Mouse (Mus musculus) embryo, embryonic 10 days (tissue): ENCODE data around the gene Hist1h3c.

Experiments
- DNase-seq: peaks from one replicate; pipeline ENCODE4 v3.0.0-alpha.2; 2015; ENCODE audit warnings: low spot score

The Hist1h3c gene

DNA sequence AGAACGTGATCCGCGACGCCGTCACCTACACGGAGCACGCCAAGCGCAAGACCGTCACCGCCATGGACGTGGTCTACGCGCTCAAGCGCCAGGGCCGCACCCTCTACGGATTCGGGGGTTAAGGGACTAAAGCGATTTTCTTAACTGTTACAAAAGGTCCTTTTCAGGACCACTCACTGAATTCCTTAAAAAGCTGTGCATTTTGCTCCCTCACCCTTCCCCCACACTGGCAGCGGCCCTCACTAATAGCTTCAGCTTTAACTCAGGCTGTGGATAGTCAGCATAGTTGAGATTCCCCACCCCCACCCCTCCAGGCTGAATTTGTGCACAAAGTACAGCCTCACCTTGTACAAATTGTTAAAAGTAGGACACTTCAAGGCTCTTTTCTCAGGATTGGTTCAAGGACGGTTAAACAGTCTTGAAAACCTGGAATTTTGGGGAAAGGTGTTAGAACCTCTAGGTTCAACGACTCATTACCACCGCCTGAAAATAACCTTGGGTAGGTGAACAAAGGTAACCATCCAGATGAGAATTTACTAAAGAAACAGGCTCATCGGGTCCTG, 11.9 kb upstream of the Hist1h3c start:
- peak; percentile 76 for DNase-seq

DNA sequence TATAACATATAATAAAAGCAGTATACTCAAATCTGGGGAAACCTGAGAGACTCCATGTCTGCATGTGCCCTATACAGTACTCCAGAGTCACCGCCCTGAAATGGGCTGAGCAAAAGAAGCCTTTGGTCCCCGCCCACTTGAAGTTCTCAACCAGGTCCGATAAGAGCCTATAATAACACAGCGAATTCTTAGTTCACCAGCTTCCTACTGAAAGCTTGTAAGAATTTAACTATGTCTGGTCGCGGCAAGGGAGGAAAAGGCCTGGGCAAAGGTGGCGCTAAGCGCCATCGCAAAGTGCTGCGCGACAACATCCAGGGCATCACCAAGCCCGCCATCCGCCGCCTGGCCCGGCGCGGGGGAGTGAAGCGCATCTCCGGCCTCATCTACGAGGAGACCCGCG, 11.4 kb upstream of the Hist1h3c start, which contains the start of gene Hist1h4b:
Hist1h4b (plus strand) TSS at position 224 of the 400 bp plus-strand sequence.
- DNase-seq: peak; percentile 94

DNA sequence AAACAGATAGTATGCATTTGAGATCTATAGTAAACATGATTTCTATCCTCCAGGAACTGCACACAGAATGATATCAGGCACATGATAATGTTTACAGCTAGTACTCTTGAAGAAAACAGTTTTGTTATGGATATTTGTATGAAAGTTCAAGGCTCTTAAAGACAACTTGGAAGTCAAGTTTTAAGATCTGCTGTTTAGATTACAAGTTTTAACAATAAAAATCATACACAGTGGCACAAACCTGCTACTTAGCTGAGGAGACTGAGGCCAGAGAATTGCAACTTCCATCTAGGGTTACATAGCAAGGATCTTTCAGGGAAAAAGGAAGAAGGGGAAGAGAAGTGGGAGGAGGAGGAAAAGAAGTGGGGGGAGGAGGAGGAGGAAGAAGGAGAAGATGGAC, 9.6 kb upstream of the Hist1h3c start:
- DNase-seq: no peak

DNA sequence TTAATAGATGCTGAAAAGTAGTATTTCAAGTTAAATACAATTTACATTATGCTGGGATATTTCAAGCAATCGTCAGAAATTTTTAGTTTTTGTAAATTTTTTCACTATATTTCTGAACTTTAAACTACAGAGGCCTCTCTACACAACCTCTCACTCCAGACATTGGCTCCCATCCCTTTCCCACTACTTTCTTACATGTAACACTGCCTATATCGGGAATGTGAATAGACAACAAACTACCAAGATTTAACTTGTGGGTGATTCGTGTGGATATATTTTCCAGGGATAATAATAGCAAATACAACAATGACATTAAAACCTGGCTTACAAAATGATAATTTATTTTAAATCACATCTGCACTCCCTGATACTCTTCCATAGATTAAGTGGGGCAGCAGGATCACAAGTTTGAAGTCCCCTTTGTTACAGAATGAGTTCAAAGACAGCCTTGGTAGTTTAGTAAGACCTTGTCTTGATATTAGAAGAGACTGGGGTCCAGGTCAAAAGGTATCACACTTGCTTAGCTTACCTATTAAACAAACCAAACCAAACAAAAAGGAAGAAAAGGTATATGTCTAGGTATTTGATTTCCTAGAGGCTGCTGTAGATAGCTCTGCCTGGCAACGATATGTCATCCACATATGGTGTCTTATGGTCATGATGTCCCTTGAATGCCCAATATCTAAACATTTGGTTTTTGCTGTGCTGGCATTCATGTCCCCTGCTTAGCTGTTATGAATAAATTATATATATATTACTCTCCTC, 8.1 kb upstream of the Hist1h3c start:
- DNase-seq: no peak

DNA sequence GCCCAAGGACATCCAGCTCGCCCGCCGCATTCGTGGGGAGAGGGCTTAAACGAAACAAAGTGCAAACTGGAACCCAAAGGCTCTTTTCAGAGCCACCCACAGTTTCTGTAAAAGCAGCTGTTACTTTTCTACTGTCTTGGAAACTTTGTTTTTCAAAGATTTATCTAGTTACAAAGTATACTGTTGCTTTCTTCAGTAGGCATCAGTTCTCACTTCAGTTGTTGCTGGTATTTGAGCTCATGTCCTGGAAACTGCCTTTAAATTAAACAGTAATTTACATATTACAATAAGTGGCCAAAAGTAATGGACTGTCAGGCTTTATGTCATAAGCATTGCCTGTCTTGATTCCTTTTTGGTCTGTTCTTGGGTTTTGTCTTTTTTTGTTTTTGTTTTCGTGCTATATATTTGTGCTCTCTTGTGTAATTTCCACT, 7.4 kb upstream of the Hist1h3c start:
- peak; percentile 42 for DNase-seq

DNA sequence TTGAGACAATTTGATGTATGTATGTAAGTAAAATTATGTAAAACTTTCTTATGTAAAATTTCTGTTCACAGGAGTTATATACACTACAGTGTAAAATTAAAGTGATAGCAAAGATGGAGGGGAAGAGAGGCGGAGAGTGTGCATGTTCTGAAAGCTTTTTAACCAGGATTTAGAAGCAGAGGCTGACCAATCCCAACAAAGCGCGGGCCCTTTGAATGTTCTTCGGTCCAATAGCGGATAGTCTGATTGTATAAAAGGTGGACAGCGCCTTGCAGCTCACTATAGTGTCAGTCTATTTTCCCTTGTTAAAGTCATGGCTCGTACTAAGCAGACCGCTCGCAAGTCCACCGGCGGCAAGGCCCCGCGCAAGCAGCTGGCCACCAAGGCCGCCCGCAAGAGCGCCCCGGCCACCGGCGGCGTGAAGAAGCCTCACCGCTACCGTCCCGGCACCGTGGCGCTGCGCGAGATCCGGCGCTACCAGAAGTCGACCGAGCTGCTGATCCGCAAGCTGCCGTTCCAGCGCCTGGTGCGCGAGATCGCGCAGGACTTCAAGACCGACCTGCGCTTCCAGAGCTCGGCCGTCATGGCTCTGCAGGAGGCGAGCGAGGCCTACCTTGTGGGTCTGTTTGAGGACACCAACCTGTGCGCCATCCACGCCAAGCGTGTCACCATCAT, 6.8 kb upstream of the Hist1h3c start, which contains the start of gene Hist1h3b:
Hist1h3b (plus strand) TSS at position 201 of the 675 bp plus-strand sequence.
- DNase-seq: peak; percentile 97

DNA sequence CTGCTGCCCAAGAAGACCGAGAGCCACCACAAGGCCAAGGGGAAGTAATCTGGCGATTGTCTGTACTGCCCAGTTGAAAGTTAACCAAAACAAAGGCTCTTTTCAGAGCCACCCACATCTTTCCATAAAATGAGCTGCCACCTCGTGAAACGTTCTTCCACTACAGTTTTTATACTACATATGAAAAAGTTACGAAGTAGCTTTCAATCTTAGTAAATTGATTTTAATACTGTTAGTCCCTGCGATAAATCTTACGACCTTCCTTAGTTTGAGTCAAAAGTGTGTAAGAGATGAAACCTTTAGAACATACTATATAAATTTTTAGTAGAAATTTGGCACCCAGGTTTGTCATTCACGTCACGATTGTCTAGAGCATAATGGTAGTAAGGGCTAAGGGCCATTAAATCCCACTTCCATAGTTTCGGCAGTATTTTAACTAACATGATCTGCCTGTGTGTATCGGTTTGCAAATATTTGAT, 6.1 kb upstream of the Hist1h3c start:
- peak; percentile 66 for DNase-seq

DNA sequence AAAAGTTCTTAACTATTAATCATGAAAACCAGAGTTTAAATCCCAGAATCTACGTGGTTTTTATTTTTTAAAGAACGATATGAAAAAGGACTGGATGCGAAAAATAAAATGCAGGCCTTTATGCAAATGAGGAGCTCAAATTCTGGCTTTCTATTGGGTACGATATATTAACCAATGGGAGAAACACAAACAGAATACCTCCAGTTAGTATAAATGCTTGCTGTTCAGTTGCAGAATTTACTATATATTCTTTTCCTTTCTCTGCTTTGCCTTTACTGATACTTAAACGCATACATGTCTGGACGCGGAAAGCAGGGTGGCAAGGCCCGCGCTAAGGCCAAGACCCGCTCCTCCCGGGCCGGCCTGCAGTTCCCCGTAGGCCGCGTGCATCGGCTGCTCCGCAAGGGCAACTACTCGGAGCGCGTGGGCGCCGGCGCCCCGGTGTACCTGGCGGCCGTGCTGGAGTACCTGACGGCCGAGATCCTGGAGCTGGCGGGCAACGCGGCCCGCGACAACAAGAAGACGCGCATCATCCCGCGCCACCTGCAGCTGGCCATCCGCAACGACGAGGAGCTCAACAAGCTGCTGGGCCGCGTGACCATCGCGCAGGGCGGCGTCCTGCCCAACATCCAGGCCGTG, 5.6 kb upstream of the Hist1h3c start, which contains the start of gene Hist1h2ab:
Hist1h2ab (plus strand) TSS at position 288 of the 639 bp plus-strand sequence.
- DNase-seq: peak; percentile 80

DNA sequence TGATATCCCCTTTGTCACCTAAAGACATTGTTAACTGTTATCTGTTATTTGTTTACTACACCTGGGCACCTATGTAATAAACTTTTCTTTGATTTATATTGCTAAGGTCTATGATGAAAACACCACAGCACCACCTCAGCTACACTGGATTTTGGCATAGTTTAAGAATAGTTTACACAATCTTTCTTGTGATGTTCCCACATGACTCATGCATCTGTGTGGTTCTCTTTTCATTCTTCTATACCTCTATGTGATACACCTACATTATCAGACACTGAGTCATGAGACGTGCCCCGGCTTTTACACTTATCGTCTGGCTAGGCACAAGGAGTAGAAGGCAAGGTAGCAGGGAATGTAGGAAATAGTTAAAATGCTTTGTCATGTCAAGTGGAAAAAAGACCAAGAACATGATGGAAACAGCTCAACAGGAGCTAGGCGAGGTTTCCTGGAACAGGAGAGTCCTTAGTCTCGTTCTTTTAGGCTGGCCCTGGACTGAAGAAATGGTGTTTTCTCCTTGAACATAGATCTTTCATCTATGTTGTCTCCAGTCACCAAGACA, 4.2 kb upstream of the Hist1h3c start:
- no peak for DNase-seq

DNA sequence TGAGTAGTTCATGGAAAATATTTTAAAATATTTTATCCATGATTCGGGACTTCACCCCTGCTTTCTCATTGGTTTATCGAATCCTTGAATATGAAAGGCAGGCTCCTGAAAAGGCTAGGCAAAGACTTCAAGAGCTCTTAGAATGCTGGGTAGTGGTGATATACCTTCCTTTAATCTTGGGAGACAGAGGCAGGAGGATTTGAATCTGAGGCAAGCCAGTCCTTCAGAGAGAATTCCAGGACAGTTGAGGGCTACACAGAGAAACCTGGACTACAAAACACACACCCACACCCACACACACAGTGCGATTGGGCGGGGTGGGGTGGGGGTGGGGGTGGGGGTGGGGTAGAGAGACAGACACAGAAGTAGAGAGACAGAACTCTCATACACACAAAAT, 2.5 kb upstream of the Hist1h3c start:
- DNase-seq: peak; percentile 52

DNA sequence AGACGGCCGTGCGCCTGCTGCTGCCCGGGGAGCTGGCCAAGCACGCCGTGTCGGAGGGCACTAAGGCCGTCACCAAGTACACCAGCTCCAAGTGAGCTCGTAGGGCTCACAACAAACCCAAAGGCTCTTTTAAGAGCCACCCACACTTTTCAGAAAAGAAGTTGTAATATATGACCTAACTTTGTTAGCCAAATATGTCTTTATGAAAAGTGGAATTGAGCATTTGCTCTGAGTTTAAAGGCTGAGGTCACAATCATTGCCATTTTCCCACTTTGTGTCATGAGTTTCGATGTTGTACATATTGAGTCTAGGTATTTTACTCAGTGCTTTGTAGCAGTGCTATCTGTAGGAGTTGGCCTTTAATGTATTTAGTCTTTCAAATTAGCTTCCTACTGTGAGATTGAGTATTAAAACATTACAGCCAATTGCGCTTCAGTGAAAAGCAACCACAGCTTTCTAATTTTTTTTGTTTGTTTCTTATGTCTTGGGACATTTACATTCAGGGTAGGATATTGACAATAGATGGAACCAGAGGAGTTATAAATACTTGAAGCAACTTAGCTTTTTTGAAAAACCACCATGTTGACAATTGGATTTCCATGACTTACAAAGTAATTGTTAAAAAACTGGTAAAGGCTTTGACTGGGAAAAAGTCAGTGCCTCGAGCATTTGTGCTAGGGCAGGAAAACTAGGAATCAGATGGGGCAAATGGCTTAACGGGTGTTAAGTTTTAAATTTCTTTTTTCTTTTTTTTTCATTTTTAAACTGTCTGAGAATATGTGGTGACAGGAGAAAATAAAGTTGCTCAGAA, 1.9 kb upstream of the Hist1h3c start:
- DNase-seq: peak; percentile 60

DNA sequence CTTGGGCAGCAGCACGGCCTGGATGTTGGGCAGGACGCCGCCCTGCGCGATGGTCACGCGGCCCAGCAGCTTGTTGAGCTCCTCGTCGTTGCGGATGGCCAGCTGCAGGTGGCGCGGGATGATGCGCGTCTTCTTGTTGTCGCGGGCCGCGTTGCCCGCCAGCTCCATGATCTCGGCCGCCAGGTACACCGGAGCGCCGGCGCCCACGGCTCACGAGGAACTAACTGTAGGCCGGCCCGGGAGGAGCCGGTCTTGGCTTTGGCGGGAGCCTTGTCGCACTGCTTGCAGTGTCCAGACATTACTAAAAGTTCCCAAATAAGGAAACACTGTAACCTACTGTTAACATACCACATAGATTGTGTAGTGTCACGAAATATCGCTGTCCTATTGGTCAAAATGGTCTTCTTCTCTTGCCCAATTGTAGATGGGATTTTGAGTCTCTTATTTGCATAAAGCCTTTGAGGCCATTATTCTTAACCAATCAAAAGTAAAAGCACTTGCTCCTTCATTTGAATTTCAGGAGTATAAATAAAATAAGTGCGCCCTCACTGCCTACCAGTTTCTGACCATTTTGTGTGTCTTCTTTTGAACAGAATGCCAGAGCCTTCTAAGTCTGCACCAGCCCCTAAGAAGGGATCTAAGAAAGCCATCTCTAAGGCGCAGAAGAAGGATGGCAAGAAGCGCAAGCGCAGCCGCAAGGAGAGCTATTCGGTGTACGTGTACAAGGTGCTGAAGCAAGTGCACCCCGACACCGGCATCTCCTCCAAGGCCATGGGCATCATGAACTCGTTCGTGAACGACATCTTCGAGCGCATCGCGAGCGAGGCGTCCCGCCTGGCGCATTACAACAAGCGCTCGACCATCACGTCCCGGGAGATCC, 1.0 kb upstream of the Hist1h3c start, which contains the start of gene Hist1h2bb:
Hist1h2bb (plus strand) TSS at position 534 of the 880 bp plus-strand sequence.
- peak; percentile 91 for DNase-seq

DNA sequence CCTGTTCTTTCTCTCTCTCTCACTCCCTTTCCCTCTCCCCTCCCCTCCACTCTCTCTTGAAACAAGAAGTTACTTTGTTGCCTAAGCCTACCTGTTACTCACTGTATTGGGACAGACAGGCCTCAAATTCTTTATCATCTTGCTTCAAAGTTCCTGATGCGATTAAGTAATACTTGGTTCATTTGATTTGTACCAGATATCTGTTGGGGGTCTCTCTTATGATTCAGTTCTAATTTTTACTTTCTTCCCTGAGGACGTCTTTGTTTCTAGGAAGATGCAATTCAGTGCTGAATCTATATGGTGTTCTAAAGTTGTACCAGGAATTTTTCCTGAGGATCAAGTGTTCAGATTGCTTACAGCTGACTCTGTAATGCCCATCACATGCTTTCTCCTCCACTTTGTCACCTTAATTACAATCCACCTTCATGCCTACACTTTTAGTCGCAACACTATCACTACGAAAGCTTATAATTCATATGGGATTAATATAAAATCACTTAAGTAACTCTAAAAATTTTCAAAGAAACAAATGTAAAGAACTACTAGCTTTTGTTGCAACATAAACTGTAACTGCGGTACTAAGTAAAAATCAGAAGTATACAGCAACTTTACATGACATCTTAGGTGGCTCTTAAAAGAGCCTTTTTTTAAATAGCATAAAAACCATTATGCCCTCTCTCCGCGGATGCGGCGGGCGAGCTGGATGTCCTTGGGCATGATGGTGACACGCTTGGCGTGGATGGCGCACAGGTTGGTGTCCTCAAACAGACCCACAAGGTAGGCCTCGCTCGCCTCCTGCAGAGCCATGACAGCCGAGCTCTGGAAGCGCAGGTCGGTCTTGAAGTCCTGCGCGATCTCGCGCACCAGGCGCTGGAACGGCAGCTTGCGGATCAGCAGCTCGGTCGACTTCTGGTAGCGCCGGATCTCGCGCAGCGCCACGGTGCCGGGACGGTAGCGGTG, 701 bp downstream of the Hist1h3c start:
- peak; percentile 59 for DNase-seq

DNA sequence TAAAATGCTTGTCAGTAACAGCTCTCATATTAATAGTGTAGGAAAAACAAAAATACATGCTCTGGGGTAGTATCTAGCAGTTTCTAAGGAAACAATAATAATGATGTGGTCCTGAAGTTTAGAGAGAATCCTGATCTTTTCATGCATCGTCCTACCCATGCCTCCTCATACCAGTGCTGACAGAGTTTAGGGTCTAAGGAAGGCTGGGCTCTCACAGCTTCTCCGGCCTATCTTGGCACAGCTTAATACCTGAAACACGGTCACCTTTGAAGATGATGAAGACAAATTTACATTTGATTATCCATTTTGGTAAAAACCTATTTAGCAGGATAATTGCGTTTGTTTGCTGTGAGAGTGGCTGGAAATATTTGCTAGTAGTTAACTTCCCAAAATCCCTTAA, 1.4 kb downstream of the Hist1h3c start:
- DNase-seq: peak; percentile 65

DNA sequence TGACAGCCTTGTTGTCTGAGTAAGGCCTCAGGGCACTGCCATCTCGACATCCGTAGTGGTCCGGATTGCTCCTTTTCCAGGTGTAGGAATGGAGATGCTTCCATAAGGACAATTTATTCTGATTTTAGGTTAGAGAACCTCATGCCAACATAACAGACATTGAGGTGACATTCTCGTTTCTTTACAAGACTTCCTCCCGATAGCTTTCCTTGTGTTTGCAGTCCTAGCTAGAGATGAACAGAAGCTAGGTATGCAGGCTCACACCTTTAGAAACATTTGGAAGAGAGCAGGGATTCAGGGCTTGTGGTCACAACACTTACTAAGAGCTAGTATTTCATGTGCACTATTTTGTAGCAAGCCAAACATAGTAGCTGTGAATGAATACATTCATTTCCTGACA, 2.2 kb downstream of the Hist1h3c start:
- no peak for DNase-seq

DNA sequence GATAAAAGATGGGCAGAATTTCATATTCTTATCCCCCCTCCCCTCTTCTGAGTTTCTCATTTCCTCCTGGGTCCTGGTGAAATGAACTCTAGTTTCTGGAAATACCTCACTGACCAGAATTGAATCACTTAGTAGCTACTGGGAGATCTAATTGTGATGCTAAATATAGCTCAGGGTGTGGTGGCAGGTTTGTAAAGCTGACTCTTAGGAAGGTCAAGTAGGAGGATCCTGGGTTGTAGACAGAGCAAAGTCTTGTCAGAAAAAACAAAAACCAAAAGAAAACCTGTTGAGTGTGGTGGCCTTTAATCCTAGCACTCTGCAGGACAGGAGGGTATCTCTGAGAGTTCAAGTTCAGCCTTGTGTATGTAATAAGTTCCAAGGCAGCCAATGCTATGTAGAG, 3.4 kb downstream of the Hist1h3c start:
- DNase-seq: no peak

DNA sequence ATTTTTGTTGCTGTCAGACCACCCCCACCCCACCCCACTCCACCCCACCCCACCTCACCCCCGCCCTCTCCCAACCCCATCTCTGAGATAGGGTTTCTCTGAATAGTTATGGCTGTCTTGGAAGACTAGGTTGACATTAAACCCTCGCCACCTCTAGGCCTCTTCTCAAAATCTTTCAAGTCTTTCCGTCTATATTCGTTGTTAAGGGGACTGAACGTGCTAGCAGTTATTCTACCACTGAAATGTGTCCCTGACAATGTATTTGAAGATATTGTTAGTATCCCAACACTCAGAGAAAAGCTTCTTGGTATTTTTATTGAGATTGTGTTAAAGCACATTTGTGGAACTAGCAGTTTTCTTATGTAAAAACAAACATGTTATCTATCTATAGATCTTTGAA, 4.5 kb downstream of the Hist1h3c start:
- DNase-seq: no peak

DNA sequence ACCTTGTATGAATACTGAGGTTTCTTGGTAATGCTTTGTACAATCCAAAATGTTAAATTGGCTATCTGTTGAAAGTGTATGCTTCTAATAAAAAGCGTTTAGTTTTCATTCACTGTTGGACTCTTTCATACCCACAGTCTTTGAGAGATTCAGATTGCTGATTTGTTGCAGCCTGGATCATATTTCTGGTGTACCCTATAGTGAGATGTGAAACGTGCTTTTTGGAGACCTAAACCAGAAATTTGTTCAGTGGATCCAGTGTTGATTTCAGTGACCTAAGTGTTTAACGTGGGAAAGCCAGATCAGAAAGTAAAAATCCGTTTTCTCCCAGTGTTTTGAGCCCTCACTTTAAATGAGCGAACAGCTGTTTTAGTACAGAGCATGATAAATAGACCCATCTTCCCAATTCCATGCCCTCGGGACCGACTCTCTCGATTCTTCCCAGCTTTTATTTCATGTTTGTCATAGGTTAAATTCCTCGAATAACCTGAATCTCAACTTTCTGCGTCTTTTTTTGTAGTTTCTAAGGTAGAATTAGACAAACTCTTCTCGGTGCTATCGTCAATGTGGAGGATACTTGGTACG, 5.1 kb downstream of the Hist1h3c start:
- DNase-seq: no peak

DNA sequence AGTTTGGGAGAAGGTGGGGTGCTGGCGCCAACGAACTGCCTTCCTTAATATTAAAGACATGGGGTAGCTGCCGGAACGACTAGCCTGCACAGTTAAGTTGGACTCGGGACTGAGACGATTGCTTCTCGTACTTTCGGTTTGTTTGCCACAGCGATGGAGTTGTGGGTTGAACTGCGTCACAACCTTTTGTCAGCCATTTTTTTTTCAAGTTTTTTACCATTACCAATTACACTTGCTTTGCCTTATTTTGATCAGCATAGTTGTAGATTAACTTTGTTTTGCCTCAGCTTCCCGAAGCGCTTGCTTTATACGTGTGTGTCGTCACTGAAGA, 5.5 kb downstream of the Hist1h3c start:
- DNase-seq: no peak
